Mouse (Mus musculus): ENCODE measurements around the gene Btaf1. TPM values are rescaled to one million over a fixed set of nuclear protein-coding genes. Genes with fewer than 3 reads are reported as not detected.
A peak's percentile ranks its signal among the peaks of the same experiment; 100 is the strongest.

Gene Btaf1
- polyA plus RNA-seq, 1 experiment = 4.1 TPM

GRCm38 (mm10) chr19:37032364-37032763, 106.5 kb downstream of the Btaf1 start:
- Histone ChIP-seq H3K36me3 (ENCODE audit: control insufficient read depth, insufficient read depth, low read length) (no peaks in the 10 kb centered on the region), H3K27me3 (ENCODE audit: control insufficient read depth, insufficient read depth, low read length) (no peaks in the 10 kb centered on the region), H3K4me1 (ENCODE audit: control insufficient read depth, insufficient read depth, insufficient read length) (no peaks in the 10 kb centered on the region), H3K27ac (ENCODE audit: insufficient read depth, low read length) (no peak overlapping the region), H3K4me3 (ENCODE audit: extremely low read depth, insufficient read depth, insufficient read length) (no peak overlapping the region)
- TF ChIP-seq POLR2A (IDR thresholded peaks at IDR 0.05; ENCODE audit: low read depth, low read length) (no peak), CTCF (IDR thresholded peaks at IDR 0.05; ENCODE audit: extremely low read depth, insufficient read depth, insufficient read length, insufficient replicate concordance) (no peak)
- 89% methylated on average over 2 of the region's 2 CpGs for WGBS
- no peak for DNase-seq (ENCODE audit: low read depth in 1 of 2, low spot score in 2 of 2)

GRCm38 (mm10) chr19:37040906-37041305, 115.0 kb downstream of the Btaf1 start:
- no peak overlapping the region for H3K4me3 ChIP-seq (ENCODE audit: extremely low read depth, insufficient read depth, insufficient read length)
- H3K4me1 ChIP-seq (ENCODE audit: control insufficient read depth, insufficient read depth, insufficient read length) = no peaks in the 10 kb centered on the region
- TF ChIP-seq CTCF (IDR thresholded peaks at IDR 0.05; ENCODE audit: extremely low read depth, insufficient read depth, insufficient read length, insufficient replicate concordance) (no peak), POLR2A (IDR thresholded peaks at IDR 0.05; ENCODE audit: low read depth, low read length) (no peak)
- no peak for DNase-seq (ENCODE audit: low read depth in 1 of 2, low spot score in 2 of 2)
- H3K36me3 ChIP-seq (ENCODE audit: control insufficient read depth, insufficient read depth, low read length) = no peaks in the 10 kb centered on the region
- H3K27ac ChIP-seq (ENCODE audit: insufficient read depth, low read length) = no peak overlapping the region
- H3K27me3 ChIP-seq (ENCODE audit: control insufficient read depth, insufficient read depth, low read length) = no peaks in the 10 kb centered on the region

- no peak for DNase-seq (ENCODE audit: low read depth in 1 of 2, low spot score in 2 of 2)
- WGBS = 93% methylated on average over 10 of the region's 10 CpGs
- H3K27me3 ChIP-seq (ENCODE audit: control insufficient read depth, insufficient read depth, low read length) = no peaks in the 10 kb centered on the region
- no peak for TF ChIP-seq CTCF (IDR thresholded peaks at IDR 0.05; ENCODE audit: extremely low read depth, insufficient read depth, insufficient read length, insufficient replicate concordance)
- no peak for TF ChIP-seq POLR2A (IDR thresholded peaks at IDR 0.05; ENCODE audit: low read depth, low read length)
- no peak overlapping the region for H3K4me3 ChIP-seq (ENCODE audit: extremely low read depth, insufficient read depth, insufficient read length)
- no peaks in the 10 kb centered on the region for H3K36me3 ChIP-seq (ENCODE audit: control insufficient read depth, insufficient read depth, low read length)
- no peak overlapping the region for H3K27ac ChIP-seq (ENCODE audit: insufficient read depth, low read length)
- H3K4me1 ChIP-seq (ENCODE audit: control insufficient read depth, insufficient read depth, insufficient read length) = no peaks in the 10 kb centered on the region
Measured at GRCm38 (mm10) chr19:37044431-37044830, 118.6 kb downstream of the Btaf1 start.

GRCm38 (mm10) chr19:37048507-37048906, 122.6 kb downstream of the Btaf1 start:
- WGBS = 73% methylated on average over 6 of the region's 6 CpGs
- TF ChIP-seq POLR2A (IDR thresholded peaks at IDR 0.05; ENCODE audit: low read depth, low read length) (no peak), CTCF (IDR thresholded peaks at IDR 0.05; ENCODE audit: extremely low read depth, insufficient read depth, insufficient read length, insufficient replicate concordance) (no peak)
- DNase-seq (ENCODE audit: low read depth in 1 of 2, low spot score in 2 of 2) = no peak
- Histone ChIP-seq H3K27ac (ENCODE audit: insufficient read depth, low read length) (no peak overlapping the region), H3K4me3 (ENCODE audit: extremely low read depth, insufficient read depth, insufficient read length) (no peak overlapping the region), H3K36me3 (ENCODE audit: control insufficient read depth, insufficient read depth, low read length) (no peaks in the 10 kb centered on the region), H3K4me1 (ENCODE audit: control insufficient read depth, insufficient read depth, insufficient read length) (no peaks in the 10 kb centered on the region), H3K27me3 (ENCODE audit: control insufficient read depth, insufficient read depth, low read length) (no peaks in the 10 kb centered on the region)

GRCm38 (mm10) chr19:37050643-37051345, 124.9 kb downstream of the Btaf1 start:
- no peak for TF ChIP-seq POLR2A (IDR thresholded peaks at IDR 0.05; ENCODE audit: low read depth, low read length)
- no peak for TF ChIP-seq CTCF (IDR thresholded peaks at IDR 0.05; ENCODE audit: extremely low read depth, insufficient read depth, insufficient read length, insufficient replicate concordance)
- Histone ChIP-seq H3K4me3 (ENCODE audit: extremely low read depth, insufficient read depth, insufficient read length) (no peak overlapping the region), H3K4me1 (ENCODE audit: control insufficient read depth, insufficient read depth, insufficient read length) (no peaks in the 10 kb centered on the region), H3K27me3 (ENCODE audit: control insufficient read depth, insufficient read depth, low read length) (no peaks in the 10 kb centered on the region), H3K27ac (ENCODE audit: insufficient read depth, low read length) (no peak overlapping the region), H3K36me3 (ENCODE audit: control insufficient read depth, insufficient read depth, low read length) (no peaks in the 10 kb centered on the region)
- peak; percentile 17 to 26 for DNase-seq (ENCODE audit: low read depth in 1 of 2, low spot score in 2 of 2)
- WGBS = 82% methylated on average over 4 of the region's 4 CpGs

- 26% methylated on average over 4 of the region's 4 CpGs for WGBS
- Histone ChIP-seq H3K27ac (ENCODE audit: insufficient read depth, low read length) (no peak overlapping the region), H3K4me1 (ENCODE audit: control insufficient read depth, insufficient read depth, insufficient read length) (no peaks in the 10 kb centered on the region), H3K36me3 (ENCODE audit: control insufficient read depth, insufficient read depth, low read length) (no peaks in the 10 kb centered on the region), H3K4me3 (ENCODE audit: extremely low read depth, insufficient read depth, insufficient read length) (no peak overlapping the region), H3K27me3 (ENCODE audit: control insufficient read depth, insufficient read depth, low read length) (no peaks in the 10 kb centered on the region)
- TF ChIP-seq CTCF (IDR thresholded peaks at IDR 0.05; ENCODE audit: extremely low read depth, insufficient read depth, insufficient read length, insufficient replicate concordance) (no peak), POLR2A (IDR thresholded peaks at IDR 0.05; ENCODE audit: low read depth, low read length) (no peak)
- no peak for DNase-seq (ENCODE audit: low read depth in 1 of 2, low spot score in 2 of 2)
Measured at GRCm38 (mm10) chr19:37055976-37056556, 130.2 kb downstream of the Btaf1 start.
